Mouse (Mus musculus) forebrain, embryonic 14.5 days (tissue): ENCODE measurements around the gene Mpg. TPM values are rescaled to one million over a fixed set of nuclear protein-coding genes. Genes with fewer than 3 reads are reported as not detected.

Source experiments
- ATAC-seq: fragments of 200-750 bp; cut with Nextera tagmentation; 2 replicates; pipeline ENCODE4 v1.8.0; 2017; ENCODE audit warnings: mild to moderate bottlenecking, moderate library complexity
- DNase-seq: peaks from one replicate; pipeline ENCODE4 v3.0.0-alpha.2; 2015; ENCODE audit warnings: low spot score
- H3K27ac ChIP-seq: fragments of 300-500 bp; sonication (generic); 2 replicates; pipeline ENCODE4 v1.5.1; 2014; ENCODE audit warnings: low read depth, mild to moderate bottlenecking, control low read depth, low read length, moderate library complexity
- H3K27me3 ChIP-seq: fragments of 300-500 bp; sonication (generic); replicated peaks from 2 replicates; pipeline ENCODE4 v1.6.1; 2014; ENCODE audit warnings: low read length, control low read depth, mixed read lengths; ENCODE audit not compliant: control insufficient read depth, insufficient read depth
- H3K36me3 ChIP-seq: fragments of 300-500 bp; sonication (generic); 2 replicates; pipeline ENCODE4 v1.6.1; 2014; ENCODE audit warnings: low read length, control low read depth; ENCODE audit not compliant: control insufficient read depth, insufficient read depth
- H3K4me1 ChIP-seq: fragments of 300-500 bp; sonication (generic); 2 replicates; pipeline ENCODE4 v1.6.1; 2014; ENCODE audit warnings: antibody characterized with exemption, low read length, control low read depth; ENCODE audit not compliant: control insufficient read depth, insufficient read depth
- H3K4me2 ChIP-seq: fragments of 300-500 bp; sonication (generic); 2 replicates; pipeline ENCODE4 v1.6.1; 2014; ENCODE audit warnings: mild to moderate bottlenecking, control low read depth, low read length
- H3K4me3 ChIP-seq: fragments of 300-500 bp; sonication (generic); 2 replicates; pipeline ENCODE4 v1.5.1; 2014; ENCODE audit warnings: low read depth, low read length, control low read depth
- H3K9ac ChIP-seq: fragments of 300-500 bp; sonication (generic); 2 replicates; pipeline ENCODE4 v1.6.1; 2014; ENCODE audit warnings: mild to moderate bottlenecking, low read length, control low read depth, moderate library complexity
- H3K9me3 ChIP-seq: fragments of 300-500 bp; sonication (generic); replicated peaks from 2 replicates; pipeline ENCODE4 v1.6.1; 2016; ENCODE audit warnings: low read length, control low read depth, mixed read lengths; ENCODE audit not compliant: control insufficient read depth
- WGBS: fragments of 180-500 bp; shearing (Covaris S2); extraction: QIAGEN DNeasy Blood & Tissue Kit; methylation state at CpG from one replicate; pipeline ENCODE4 v1.1.7; 2014; 5-methylcytosine and 5-hydroxymethylcytosine counted together
- polyA plus RNA-seq: library from polyadenylated mRNA; unstranded; fragments of >200 nt; fragmentation: Nextera tagmentation; extraction: Ambion mirVana; gene quantifications from 2 replicates; pipeline ENCODE4 v1.2.1, GENCODE M21; 2014

Mpg gene
- polyA plus RNA-seq, 1 experiment from 2014 or later: 31.2 TPM

DNA sequence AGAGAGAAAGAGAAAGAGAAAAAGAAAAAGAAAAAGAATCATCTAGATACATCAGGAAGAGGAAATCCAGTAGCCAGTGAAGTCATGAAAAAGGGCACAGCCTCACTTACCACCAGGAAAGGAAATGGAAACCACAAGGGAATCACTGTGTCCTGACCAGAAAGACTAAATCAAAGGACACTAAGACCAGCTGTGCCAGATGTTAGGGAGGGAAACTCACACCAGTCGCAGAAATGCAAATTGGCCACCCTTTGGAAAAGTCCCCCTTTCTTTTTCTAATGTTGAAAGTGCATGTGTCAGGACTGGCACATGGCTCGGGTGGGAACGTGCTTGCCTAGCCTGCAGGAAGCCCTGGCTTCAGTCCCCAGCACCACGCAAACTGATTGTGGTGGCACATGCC lies 44.9 kb downstream of the Mpg start:
- Histone ChIP-seq H3K9me3 (no peaks in the 10 kb centered on the region), H3K4me3 (no peak overlapping the region), H3K27ac (no peak overlapping the region), H3K4me1 (peaks cover 5% of the 10 kb centered on the region; the same call in 1 of the 2 replicates), H3K27me3 (no peaks in the 10 kb centered on the region), H3K4me2 (no peak overlapping the region), H3K9ac (no peak overlapping the region), H3K36me3 (no peaks in the 10 kb centered on the region)
- ATAC-seq: no peak
- DNase-seq: no peak
- WGBS: 43% methylated on average over 4 of the region's 4 CpGs

DNA sequence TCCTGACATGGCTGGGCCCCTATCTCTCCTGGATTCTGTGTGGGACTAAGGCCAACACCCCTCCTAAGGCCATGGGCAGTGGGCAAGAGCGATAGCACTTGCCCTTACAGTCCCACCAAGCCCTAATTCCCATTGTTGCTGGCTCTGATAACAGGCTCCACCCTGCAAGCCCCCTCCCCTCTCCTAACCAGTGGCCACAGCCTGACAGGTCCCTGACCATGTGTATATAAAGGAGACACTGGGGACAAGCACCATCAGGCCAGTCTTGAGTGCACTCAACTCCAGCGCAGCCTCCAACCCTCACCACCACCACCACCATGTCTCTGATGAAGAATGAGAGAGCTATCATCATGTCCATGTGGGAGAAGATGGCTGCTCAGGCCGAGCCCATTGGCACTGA lies 50.0 kb downstream of the Mpg start, which contains the start of gene Hba-x:
TSS of gene Hba-x (plus strand) at position 54 of the 400 bp plus-strand sequence.
- no peak for ATAC-seq
- no peaks in the 10 kb centered on the region for H3K4me1 ChIP-seq
- WGBS: 69% methylated on average over 3 of the region's 3 CpGs

DNA sequence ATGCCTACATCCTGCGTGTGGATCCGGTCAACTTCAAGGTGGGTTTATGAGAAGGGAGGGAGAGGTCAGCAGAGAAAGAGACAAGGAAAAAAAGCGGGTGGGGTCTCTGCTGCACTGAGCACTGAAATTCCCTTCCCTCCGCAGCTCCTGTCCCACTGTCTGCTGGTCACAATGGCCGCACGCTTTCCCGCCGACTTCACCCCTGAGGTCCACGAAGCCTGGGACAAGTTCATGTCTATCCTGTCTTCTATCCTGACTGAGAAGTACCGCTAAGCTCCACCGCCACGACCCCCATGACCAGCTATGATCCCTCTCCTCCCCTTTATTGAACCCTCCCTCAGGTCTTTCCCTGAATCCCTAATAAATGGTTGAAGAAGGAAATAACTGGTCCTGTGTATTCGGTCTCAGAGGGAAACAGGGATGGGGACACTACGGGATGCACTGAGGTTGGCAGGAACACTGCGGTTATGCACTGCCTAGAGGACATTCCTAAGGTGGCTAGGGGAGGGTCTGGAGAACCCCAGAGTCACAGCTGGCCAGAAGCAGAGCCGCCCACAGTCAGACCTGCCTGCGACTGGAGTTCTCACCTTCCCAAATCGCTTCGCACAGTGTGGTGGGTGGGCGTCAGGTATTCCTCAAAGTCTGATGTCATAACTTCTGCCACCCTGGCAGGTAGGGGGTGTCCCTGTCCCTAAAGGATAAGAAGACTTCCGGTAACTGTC lies 51.6 kb downstream of the Mpg start:
- Histone ChIP-seq H3K4me1 (no peaks in the 10 kb centered on the region), H3K9me3 (no peaks in the 10 kb centered on the region), H3K9ac (no peak overlapping the region), H3K27me3 (no peaks in the 10 kb centered on the region), H3K27ac (no peak overlapping the region), H3K4me2 (no peak overlapping the region), H3K36me3 (no peaks in the 10 kb centered on the region), H3K4me3 (no peak overlapping the region)
- DNase-seq (no peak), ATAC-seq (no peak)
- 78% methylated on average over 21 of the region's 21 CpGs for WGBS

More for the DNA sequence above, 50.0 kb downstream of the Mpg start, which contains the start of gene Hba-x:
- no peaks in the 10 kb centered on the region for H3K36me3 ChIP-seq
- no peaks in the 10 kb centered on the region for H3K27me3 ChIP-seq
- no peak within 1 kb of the TSS for H3K4me2 ChIP-seq
- no peak for DNase-seq
- no peaks in the 10 kb centered on the region for H3K9me3 ChIP-seq
- H3K9ac ChIP-seq: no peak within 1 kb of the TSS
- no peak within 1 kb of the TSS for H3K4me3 ChIP-seq
- no peak within 1 kb of the TSS for H3K27ac ChIP-seq

DNA sequence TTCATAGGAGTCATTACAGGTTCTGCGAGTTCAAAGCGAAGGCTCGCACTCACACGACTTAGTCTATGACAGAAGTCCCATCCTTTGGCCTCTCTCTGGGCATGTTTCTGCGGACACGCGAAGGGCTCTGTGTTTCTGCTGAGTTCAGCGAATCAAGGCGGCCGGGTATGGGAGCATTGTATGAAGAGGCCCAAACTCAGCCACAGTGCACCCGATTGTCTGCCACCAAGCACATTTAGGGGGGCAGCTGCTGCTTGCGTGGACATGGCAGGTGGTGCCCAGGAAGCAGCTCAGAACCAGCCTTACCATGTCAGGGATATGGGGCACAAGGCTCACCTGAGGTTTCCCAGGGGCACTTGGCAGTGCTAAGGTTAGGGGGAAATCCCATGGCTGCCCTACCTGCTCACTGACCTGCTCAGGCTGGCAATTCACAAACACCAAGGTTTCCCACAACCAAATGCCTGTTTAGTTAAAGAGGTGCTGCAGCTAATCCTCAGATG lies 52.2 kb downstream of the Mpg start:
- Histone ChIP-seq H3K4me2 (no peak overlapping the region), H3K36me3 (no peaks in the 10 kb centered on the region), H3K4me1 (no peaks in the 10 kb centered on the region), H3K27me3 (no peaks in the 10 kb centered on the region), H3K9me3 (no peaks in the 10 kb centered on the region), H3K4me3 (no peak overlapping the region), H3K27ac (no peak overlapping the region), H3K9ac (no peak overlapping the region)
- 85% methylated on average over 12 of the region's 12 CpGs for WGBS
- no peak for DNase-seq
- ATAC-seq: no peak

DNA sequence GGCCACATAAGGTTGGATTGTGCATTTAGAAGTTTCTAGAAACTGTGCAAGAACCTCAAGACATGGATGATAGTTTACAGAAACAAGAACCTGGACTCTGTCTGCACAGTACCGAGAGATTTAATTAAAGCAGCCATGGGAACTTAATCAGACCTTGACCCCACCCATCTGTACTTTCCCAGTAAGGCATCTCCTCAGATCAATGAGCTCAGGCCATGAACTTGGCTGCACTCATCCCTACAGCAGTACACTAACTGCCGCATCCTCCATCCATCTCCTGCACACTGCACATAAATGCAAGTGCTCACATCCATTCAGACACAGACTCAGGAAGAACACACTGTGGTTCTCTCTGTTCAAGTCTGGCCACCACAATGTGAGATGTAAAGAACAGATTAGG lies 54.3 kb downstream of the Mpg start:
- H3K9me3 ChIP-seq: no peaks in the 10 kb centered on the region
- 74% methylated on average over 2 of the region's 2 CpGs for WGBS

DNA sequence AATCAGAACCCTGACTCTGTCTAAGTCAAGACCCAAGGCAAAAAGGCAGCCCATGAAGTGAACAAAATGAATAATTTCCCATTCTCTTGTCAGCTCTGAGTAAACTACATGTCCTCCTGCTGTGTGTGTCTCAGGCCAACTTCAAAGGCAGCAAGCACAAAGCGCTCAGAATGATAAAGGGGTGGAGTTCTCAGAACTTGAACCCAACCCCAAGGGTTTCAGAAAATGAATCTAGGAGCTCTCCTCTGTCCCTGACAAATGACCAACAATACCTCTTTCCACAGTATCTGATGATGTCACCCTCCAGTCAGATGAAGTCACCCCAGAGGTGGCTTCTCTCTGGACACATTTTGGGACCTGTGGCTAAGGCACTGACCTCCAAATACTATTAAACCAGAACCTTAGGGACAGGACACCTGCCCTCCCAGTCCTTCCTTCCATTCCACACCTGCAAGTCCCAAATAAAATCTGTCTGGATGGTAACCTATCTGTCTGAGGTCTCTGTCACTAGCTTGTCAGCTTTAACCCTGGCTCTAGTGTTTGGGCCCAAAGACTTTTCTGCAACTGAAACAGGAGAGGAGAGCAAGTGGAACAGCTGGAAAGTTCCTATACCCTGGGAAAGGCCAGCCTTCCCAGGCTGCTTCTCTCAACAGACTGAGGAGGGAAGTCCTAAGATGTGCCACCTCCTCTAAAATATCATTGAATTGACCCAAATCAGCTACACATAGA lies 55.3 kb downstream of the Mpg start:
- no peak for ATAC-seq

More for the DNA sequence above, 54.3 kb downstream of the Mpg start:
- ATAC-seq: no peak
- Histone ChIP-seq H3K27ac (no peak overlapping the region), H3K4me1 (no peaks in the 10 kb centered on the region), H3K27me3 (no peaks in the 10 kb centered on the region), H3K36me3 (no peaks in the 10 kb centered on the region), H3K4me2 (no peak overlapping the region), H3K9ac (no peak overlapping the region), H3K4me3 (no peak overlapping the region)
- no peak for DNase-seq

More for the DNA sequence above, 55.3 kb downstream of the Mpg start:
- Histone ChIP-seq H3K27ac (no peak overlapping the region), H3K9me3 (no peaks in the 10 kb centered on the region), H3K4me2 (no peak overlapping the region), H3K9ac (no peak overlapping the region), H3K36me3 (no peaks in the 10 kb centered on the region), H3K27me3 (no peaks in the 10 kb centered on the region), H3K4me3 (no peak overlapping the region), H3K4me1 (no peaks in the 10 kb centered on the region)
- 87% methylated on average over 1 of the region's 1 CpGs for WGBS
- no peak for DNase-seq

Other genes starting within 250 kb of the Mpg start
- gene Nsg2, start 226.0 kb upstream of the Mpg start, polyA plus RNA-seq: 304 and 315 TPM in 2 replicates
- not detected in 2 replicates for gene Il9r, start 26.2 kb upstream of the Mpg start, polyA plus RNA-seq
- gene Snrnp25, start 21.1 kb upstream of the Mpg start, polyA plus RNA-seq: 59.8 and 67.0 TPM in 2 replicates
- 9.9 and 13.7 TPM in 2 replicates for gene Rhbdf1, start 4.2 kb upstream of the Mpg start, polyA plus RNA-seq
- 27.9 and 28.1 TPM in 2 replicates for gene Nprl3, start 41.2 kb downstream of the Mpg start, polyA plus RNA-seq
- gene Hba-x, start 49.9 kb downstream of the Mpg start, polyA plus RNA-seq: 33.0 and 82.9 TPM in 2 replicates
- gene Hba-a1, start 57.0 kb downstream of the Mpg start, polyA plus RNA-seq: 2,348 and 2,639 TPM in 2 replicates
- gene Hbq1b, start 60.5 kb downstream of the Mpg start, polyA plus RNA-seq: 1.1 and 1.6 TPM in 2 replicates
- gene Hba-a2, start 70.0 kb downstream of the Mpg start, polyA plus RNA-seq: 5,936 and 7,230 TPM in 2 replicates
- gene Hbq1a, start 73.6 kb downstream of the Mpg start, polyA plus RNA-seq: 0.63 and 0.75 TPM in 2 replicates
- 13.4 and 17.0 TPM in 2 replicates for gene Sh3pxd2b, start 121.3 kb downstream of the Mpg start, polyA plus RNA-seq
- gene Ubtd2, start 228.9 kb downstream of the Mpg start, polyA plus RNA-seq: 71.7 and 76.2 TPM in 2 replicates